Mouse (Mus musculus) mature B cell (primary cell): ENCODE data around the gene Pbx1.
"Not testable (repeated sequence)": the region's sequence is repeated elsewhere in the genome, so short reads cannot be mapped to it uniquely, and the experiment has no call there.

Source experiments
- in situ Hi-C: fragments of 300-500 bp; cut with MboI; formaldehyde crosslinking; loops from 2 replicates; pipeline ENCODE4 v1.14.3; 2019

The Pbx1 gene

DNA sequence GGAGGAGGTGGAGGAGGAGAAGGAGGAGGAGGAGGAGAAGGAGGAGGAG lies at the start of gene Pbx1:
Gene Pbx1 (minus strand): TSS at position 39 of the 49 bp plus-strand sequence.
- in situ Hi-C loops = not testable (repeated sequence)

- in situ Hi-C loops = no loop called here
These were observed 47.6 kb upstream of the Pbx1 start for GRCm38 (mm10) chr1:168479626-168480025.

GRCm38 (mm10) chr1:168478829-168479228 lies 46.8 kb upstream of the Pbx1 start:
- in situ Hi-C loops = no loop called here

- in situ Hi-C loops = no loop called here
These were observed 44.8 kb upstream of the Pbx1 start for GRCm38 (mm10) chr1:168476917-168477316.

- in situ Hi-C loops = no loop called here
These were observed 44.3 kb upstream of the Pbx1 start for GRCm38 (mm10) chr1:168476216-168476897.

DNA sequence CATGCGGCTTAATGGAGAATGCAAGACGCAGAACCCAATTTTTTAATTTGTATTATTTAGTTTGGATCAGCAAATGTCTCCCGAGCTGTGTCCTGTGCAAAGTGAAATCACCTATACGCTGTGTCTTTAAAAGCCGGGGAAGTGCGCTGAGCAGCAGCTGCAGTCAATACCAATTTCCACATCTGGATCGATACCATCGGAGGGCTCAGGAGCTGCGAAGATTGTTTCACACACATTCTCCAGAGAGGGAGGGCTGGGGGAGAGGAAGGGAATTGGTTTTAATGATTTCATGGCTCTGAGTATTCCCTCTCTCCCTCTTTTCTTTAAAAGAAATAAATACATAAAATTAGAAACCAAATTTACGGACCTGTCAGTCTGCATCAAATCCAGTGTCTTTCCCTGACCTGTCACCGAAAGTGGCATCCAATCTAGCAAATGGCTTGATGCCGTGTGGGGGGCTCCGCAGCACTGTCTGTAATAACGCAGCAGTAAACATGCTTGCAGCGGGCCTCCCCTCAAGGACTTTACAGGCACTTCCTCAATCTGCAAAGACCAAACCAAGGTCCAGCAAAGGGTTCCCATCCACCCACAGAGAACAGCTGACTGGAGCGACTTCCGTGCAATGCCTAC lies 43.6 kb upstream of the Pbx1 start:
- in situ Hi-C loops = no loop called here

- in situ Hi-C loops = no loop called here
These were observed 41.4 kb upstream of the Pbx1 start for GRCm38 (mm10) chr1:168473255-168474069.

DNA sequence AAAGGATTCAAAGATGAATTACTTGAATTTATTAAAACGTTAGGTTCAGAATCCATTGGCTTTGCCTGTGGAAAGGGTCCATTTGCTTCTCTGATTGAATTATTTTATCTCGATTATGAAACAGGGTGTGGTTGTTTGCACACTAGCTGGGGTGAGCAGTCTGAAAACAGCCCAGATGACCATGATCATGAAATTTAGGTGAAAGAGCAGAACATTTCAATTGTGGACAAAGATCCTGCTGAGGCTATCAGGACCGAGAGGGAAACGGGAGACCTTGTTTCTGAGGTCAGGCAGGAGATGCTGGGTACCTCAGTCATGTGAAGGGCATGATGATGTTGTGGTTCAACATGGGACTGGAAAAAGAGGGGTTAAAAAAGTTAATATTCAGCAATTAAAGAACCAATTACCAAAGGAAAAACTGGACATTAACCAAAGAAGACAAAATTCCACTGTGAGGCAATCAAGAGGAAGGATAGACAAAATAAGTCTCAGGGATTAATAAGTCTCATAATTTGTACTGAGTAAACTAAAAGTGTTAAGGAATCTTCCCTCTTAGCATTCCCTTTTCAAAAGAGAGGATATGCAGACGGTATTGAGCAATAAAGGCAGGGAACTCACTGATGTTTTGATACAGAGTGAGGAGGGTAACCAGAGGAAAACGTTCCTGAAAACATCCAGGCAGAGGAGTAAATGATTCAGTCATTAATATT lies 40.6 kb upstream of the Pbx1 start:
- in situ Hi-C loops = no loop called here

DNA sequence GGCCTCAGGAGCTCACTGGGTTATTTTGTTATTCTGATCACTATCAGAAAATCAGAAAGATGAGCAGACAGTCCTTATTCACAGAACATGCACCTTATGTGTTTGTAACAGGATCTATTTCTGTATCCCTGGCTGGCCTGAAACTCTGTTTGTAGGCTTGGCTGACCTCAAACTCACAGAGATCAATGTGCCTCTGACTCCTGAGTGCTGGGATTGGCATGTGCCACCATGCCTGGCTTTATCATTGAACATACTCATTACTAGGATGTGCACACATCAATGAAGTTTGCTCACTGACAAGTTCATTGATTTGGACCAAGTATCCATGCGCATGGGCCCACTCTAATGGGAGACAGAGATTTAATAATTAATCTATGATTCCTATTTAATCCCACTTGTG lies 27.4 kb upstream of the Pbx1 start:
- in situ Hi-C loops = no loop called here

- in situ Hi-C loops = no loop called here
These were observed 25.2 kb upstream of the Pbx1 start for GRCm38 (mm10) chr1:168457191-168457747.

- in situ Hi-C loops = no loop called here
These were observed 23.1 kb upstream of the Pbx1 start for GRCm38 (mm10) chr1:168455178-168455577.

DNA sequence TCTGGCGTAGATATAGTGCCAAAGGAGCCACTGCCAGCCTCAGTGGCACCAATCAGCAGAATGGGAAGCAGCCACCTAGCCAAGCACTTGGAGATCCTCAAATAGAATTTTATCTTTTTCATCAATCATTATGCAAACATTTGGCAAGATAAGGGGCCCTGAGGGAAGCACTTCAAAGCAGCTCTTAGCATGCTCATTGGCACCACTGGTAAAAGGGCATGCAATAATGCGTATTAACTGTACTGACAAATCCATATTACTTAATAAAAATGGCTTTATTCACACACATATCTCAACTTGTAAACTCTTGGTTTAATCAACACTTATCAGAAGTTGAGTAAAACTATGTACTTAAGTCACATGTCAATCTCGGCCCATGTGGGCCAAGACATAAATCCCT lies 1.6 kb upstream of the Pbx1 start:
- in situ Hi-C loops = no loop called here

DNA sequence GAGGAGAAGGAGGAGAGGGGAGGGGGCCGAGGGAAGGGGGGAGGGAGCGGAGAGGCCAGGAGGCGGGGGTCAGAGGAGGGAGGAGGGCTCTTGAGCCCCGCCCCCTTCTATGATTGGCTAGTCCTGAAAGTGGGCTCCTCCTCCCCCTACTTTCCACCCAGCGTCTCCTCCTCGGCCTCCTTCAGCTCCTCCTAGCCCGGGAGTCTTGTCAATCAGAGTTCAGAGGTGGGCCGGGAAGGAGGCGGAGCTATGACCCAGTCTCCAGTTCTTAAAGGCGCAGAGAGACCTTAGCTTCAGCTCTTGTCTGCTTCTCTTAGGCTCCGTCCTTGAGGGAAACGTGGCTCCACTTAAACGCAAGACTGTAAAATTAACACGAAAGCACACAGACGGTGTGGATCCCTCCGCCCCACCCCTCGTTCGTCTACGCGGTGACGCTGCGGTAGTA lies 233 bp upstream of the Pbx1 start:
- in situ Hi-C loops = no loop called here

DNA sequence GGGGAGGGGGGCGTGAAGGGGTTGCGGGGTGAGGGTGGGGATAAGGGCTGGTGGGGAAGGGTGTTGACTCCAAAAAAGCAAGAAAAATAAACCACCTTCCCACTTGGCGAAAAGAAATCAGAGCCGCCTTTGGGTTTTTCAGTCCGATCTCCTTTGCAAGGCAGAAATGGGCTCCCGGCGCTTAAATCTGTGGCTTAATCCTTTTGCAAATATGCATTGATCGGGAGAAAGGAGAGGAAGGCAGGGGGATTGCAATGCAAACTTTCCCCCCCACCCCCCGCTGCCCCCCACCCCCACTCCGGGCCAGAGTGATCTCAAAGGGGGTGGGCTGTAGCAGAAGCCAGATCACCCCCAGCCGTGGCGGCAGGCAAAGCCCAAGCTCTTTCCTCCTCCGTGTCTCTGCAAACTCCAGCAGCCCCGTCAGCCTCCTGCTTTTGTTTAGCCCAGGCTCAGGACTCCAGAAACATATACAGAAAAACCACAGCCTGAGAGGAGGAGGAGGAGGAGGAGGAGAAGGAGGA lies 299 bp downstream of the Pbx1 start:
- in situ Hi-C loops = no loop called here

DNA sequence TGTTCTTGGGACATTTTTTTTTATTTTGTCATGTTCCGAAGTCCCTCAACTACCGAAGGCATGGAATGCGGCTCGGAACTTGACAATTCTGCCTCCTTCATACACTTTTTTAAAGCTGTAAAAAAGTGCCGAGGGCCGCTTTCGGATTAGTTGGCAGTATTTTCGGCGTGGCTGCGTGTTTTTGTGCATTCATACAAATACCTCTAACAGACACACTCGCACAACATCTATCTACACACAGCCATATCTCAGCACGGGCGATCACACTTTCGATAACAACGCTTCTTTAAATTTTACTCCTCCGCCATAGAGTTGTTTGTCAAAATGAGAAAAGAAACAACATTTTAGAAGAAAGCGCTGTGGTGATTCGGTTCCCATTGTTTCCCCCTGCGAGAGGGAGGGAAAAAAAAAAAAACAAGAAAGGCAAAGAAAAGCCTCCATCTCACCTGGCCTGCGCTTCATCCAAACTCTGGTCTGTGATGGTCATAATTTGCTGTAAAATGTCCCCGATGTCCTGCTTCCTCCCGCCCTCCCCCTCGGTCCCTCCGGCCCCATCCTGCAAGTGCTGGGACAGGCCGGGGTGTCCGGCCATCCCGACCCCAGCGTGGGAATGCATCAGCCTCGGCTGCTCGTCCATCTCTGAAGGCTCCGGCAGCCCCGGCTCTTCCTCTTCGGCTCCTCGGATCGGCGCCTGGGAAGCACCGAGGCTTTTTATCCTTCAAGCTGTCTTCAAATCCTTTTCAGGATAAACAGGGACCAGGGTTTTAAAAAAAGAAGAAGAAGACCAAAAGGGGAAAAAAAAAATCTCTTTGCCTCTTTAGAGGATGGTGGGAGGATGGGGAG lies 981 bp downstream of the Pbx1 start:
- in situ Hi-C loops = no loop called here

DNA sequence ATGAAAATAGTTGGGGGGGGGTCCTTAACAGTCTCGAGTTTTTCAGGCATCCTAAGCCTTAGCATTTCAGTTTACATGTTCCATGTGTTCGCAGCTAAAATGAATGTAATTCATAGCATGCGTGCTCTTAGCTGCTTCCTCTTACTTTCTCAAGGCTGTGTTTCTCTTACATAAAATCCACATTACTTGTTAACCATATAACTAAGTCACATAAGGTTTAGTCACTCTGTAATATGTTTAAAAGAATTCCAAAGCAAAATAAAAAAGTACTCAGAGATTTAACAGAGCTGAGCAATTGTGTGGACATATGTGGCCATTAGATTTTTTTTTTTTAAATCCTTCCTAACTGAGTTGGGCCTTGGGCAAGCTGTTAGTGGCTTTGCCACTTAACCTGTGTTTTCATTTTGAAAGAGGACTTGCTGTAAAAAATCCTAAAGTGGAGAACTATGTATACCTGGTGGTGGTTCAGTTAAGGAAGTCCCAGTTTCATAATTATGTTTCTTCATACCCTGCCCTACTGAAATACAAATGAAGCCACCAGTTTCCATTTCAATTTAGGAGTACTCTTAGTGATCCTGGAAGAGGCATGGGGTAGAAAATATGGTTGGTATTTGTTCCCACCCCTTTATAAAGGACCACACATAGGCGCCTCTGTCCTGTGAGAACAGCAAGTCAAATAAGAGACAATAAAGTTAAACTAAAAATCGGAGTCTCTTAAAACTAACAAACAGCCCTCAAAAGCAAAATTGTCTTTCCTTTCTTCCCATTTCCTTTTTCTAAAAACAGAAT lies 2.0 kb downstream of the Pbx1 start:
- in situ Hi-C loops = no loop called here

DNA sequence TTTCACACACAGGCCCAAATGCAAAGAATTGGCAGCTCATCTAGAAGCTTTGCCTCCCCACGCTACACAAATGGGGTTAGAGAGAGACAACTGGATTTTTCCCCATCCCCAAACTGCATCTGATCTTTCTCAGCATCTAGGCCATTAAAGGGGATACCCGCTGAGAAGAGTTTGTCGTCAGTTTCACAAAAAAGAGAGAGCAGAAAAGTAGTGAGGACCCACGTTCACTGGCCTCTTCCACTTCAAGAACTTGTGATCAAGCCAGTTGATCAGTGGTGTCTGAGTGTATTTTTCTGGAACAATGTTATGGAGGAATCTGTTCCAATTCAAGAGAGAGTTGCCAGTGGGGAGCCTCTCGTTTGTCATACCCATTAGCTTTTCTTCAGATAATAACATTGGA lies 2.7 kb downstream of the Pbx1 start:
- in situ Hi-C loops = no loop called here

- in situ Hi-C loops = no loop called here
These were observed 3.8 kb downstream of the Pbx1 start for GRCm38 (mm10) chr1:168428255-168428654.

GRCm38 (mm10) chr1:168427596-168427995 lies 4.5 kb downstream of the Pbx1 start:
- in situ Hi-C loops = no loop called here

- in situ Hi-C loops = no loop called here
These were observed 5.2 kb downstream of the Pbx1 start for GRCm38 (mm10) chr1:168426900-168427299.

DNA sequence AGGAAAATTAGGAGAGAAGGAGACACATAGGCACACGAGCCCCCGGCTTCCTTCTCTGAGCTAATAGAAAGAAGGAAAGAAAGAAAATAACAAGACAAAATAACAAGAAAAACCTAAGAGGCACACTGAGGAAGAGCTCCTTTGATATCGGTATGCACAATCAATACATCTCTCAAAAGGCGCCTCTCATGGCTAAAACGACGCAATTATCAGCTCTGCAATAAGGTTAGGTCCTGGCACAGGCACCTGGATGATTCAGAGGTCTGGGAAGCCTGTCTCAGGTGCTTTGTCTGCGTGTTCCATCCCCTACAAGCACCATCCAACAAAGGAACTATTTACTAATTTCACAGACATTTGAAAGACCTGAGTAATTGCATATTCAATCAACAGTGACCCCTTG lies 5.8 kb downstream of the Pbx1 start:
- in situ Hi-C loops = no loop called here
